In genomic region chr13:98206546-98206870, GRCm38 (mm10) we compare ENCODE assay signal across 7 mouse cellular contexts. TPM values are rescaled to one million over a fixed set of nuclear protein-coding genes. Genes with fewer than 3 reads are reported as not detected.
A peak's percentile ranks its signal among the peaks of the same experiment; 100 is the strongest.
DNase-seq lines count a peak whose midpoint lies in the region; ATAC-seq and TF ChIP-seq lines count a peak whose summit lies in the region.

No protein-coding gene starts in this region.

- H3K9me3 ChIP-seq in lung, postnatal 0 days (ENCODE audit: low read length) = no peaks in the 10 kb centered on the region
- H3K9me3 ChIP-seq in forebrain, embryonic 12.5 days = no peaks in the 10 kb centered on the region
- no peaks in the 10 kb centered on the region for H3K9me3 ChIP-seq in limb, embryonic 15.5 days
- 0 out of 2 replicates have a peak, but pooled peaks cover 2% of the 10 kb centered on the region for H3K9me3 ChIP-seq in stomach, embryonic 16.5 days (replicated peaks; ENCODE audit: control insufficient read depth, low read length)

- no peaks in the 10 kb centered on the region for H3K4me1 ChIP-seq in lung, postnatal 0 days (ENCODE audit: insufficient read depth, low read depth, low read length)
- peaks cover 11% of the 10 kb centered on the region; the same call in 1 of the 2 replicates for H3K4me1 ChIP-seq in forebrain, embryonic 12.5 days
- peaks cover 11% of the 10 kb centered on the region for H3K4me1 ChIP-seq in limb, embryonic 15.5 days
- 0 out of 2 replicates have a peak, but pooled peaks cover 5% of the 10 kb centered on the region for H3K4me1 ChIP-seq in stomach, embryonic 16.5 days (ENCODE audit: control insufficient read depth, insufficient read depth, low read length)

- DNase-seq in lung, postnatal 0 days (ENCODE audit: low spot score) = no peak
- no peak for DNase-seq in lung, postnatal 10 days
- no peak for DNase-seq in cerebellum, adult 8-10 months
- DNase-seq in right cerebral cortex, postnatal 10 days (ENCODE audit: low spot score in 2 of 2) = no peak

- TF ChIP-seq CTCF in lung, postnatal 0 days (IDR thresholded peaks at IDR 0.05) = no peak

- 0 out of 2 replicates have a peak overlapping the region, but pooled peaks have one; percentile 41 for H3K9ac ChIP-seq in lung, postnatal 0 days (replicated peaks; ENCODE audit: low read depth)
- H3K9ac ChIP-seq in forebrain, embryonic 12.5 days = peak overlapping the region; percentile 51
- H3K9ac ChIP-seq in limb, embryonic 15.5 days = peak overlapping the region; percentile 45
- peak overlapping the region; percentile 82 for H3K9ac ChIP-seq in stomach, embryonic 16.5 days (ENCODE audit: low read length)

- WGBS in lung, postnatal 0 days = 1% methylated on average over 13 of the region's 13 CpGs
- 3% methylated on average over 12 of the region's 13 CpGs for WGBS in forebrain, embryonic 12.5 days
- WGBS in limb, embryonic 15.5 days = 1% methylated on average over 13 of the region's 13 CpGs
- 2% methylated on average over 13 of the region's 13 CpGs for WGBS in stomach, embryonic 16.5 days

- no peaks in the 10 kb centered on the region for H3K27me3 ChIP-seq in lung, postnatal 0 days (replicated peaks; ENCODE audit: insufficient read depth, low read length)
- H3K27me3 ChIP-seq in forebrain, embryonic 12.5 days = peaks cover 11% of the 10 kb centered on the region
- H3K27me3 ChIP-seq in limb, embryonic 15.5 days = peaks cover 6% of the 10 kb centered on the region
- H3K27me3 ChIP-seq in stomach, embryonic 16.5 days (ENCODE audit: control insufficient read depth, insufficient read depth, low read length) = no peaks in the 10 kb centered on the region

- TF ChIP-seq EP300 in lung, postnatal 0 days (IDR thresholded peaks at IDR 0.05) = no peak

- no peak for ATAC-seq in lung, postnatal 0 days
- ATAC-seq in forebrain, embryonic 12.5 days (ENCODE audit: low FRiP score) = no peak
- no peak for ATAC-seq in limb, embryonic 15.5 days (ENCODE audit: insufficient number of reproducible peaks, low FRiP score, low TSS enrichment, low read depth)
- ATAC-seq in stomach, embryonic 16.5 days (ENCODE audit: insufficient read depth, low FRiP score) = no peak

- peak overlapping the region; percentile 89 for H3K4me2 ChIP-seq in lung, postnatal 0 days (replicated peaks; ENCODE audit: low read depth, low read length)
- H3K4me2 ChIP-seq in forebrain, embryonic 12.5 days = peak overlapping the region; percentile 91
- H3K4me2 ChIP-seq in limb, embryonic 15.5 days = peak overlapping the region; percentile 98
- H3K4me2 ChIP-seq in stomach, embryonic 16.5 days (ENCODE audit: low read depth, low read length) = peak overlapping the region; percentile 95

- H3K27ac ChIP-seq in lung, postnatal 0 days (ENCODE audit: low read length) = peak overlapping the region; percentile 87
- no peak overlapping the region for H3K27ac ChIP-seq in forebrain, embryonic 12.5 days
- peak overlapping the region; percentile 57; the same call in 1 of the 2 replicates for H3K27ac ChIP-seq in limb, embryonic 15.5 days
- H3K27ac ChIP-seq in stomach, embryonic 16.5 days (ENCODE audit: low read length) = peak overlapping the region; percentile 86

- H3K36me3 ChIP-seq in lung, postnatal 0 days (ENCODE audit: insufficient read depth, low read length) = no peaks in the 10 kb centered on the region
- no peaks in the 10 kb centered on the region for H3K36me3 ChIP-seq in forebrain, embryonic 12.5 days (replicated peaks)
- H3K36me3 ChIP-seq in limb, embryonic 15.5 days = no peaks in the 10 kb centered on the region
- H3K36me3 ChIP-seq in stomach, embryonic 16.5 days (ENCODE audit: control insufficient read depth, insufficient read depth, low read length) = no peaks in the 10 kb centered on the region

- peak overlapping the region; percentile 54 for H3K4me3 ChIP-seq in lung, postnatal 0 days (ENCODE audit: low read depth, low read length)
- H3K4me3 ChIP-seq in forebrain, embryonic 12.5 days (replicated peaks) = peak overlapping the region; percentile 68
- peak overlapping the region; percentile 60 for H3K4me3 ChIP-seq in limb, embryonic 15.5 days
- peak overlapping the region; percentile 72 for H3K4me3 ChIP-seq in stomach, embryonic 16.5 days (replicated peaks; ENCODE audit: low read length)

RNA-seq across cellular contexts. Expression of gene Arhgef28, which starts 0.3 kb away (rescaled TPM):
- 42.9 and 53.0 TPM in 2 replicates for polyA plus RNA-seq in lung, postnatal 0 days (2015; fragmentation: Nextera tagmentation; extraction: Ambion mirVana)
- 5.0 and 5.8 TPM in 2 replicates for polyA plus RNA-seq in forebrain, embryonic 12.5 days (2016; fragmentation: Nextera tagmentation; extraction: Ambion mirVana)
- 13.3 and 15.0 TPM in 2 replicates for polyA plus RNA-seq in limb, embryonic 15.5 days (2015; fragmentation: Nextera tagmentation; extraction: Ambion mirVana)
- polyA plus RNA-seq in stomach, embryonic 16.5 days (2015; fragmentation: Nextera tagmentation; extraction: Ambion mirVana) = 26.6 and 30.7 TPM in 2 replicates

RNA-seq across cellular contexts. Expression of gene Utp15, which starts 56.3 kb away (rescaled TPM):
- 8.4 and 8.7 TPM in 2 replicates for polyA plus RNA-seq in lung, postnatal 0 days (2015; fragmentation: Nextera tagmentation; extraction: Ambion mirVana)
- 37.6 and 40.1 TPM in 2 replicates for polyA plus RNA-seq in forebrain, embryonic 12.5 days (2016; fragmentation: Nextera tagmentation; extraction: Ambion mirVana)
- polyA plus RNA-seq in limb, embryonic 15.5 days (2015; fragmentation: Nextera tagmentation; extraction: Ambion mirVana) = 26.4 and 26.9 TPM in 2 replicates
- 27.8 and 30.0 TPM in 2 replicates for polyA plus RNA-seq in stomach, embryonic 16.5 days (2015; fragmentation: Nextera tagmentation; extraction: Ambion mirVana)

RNA-seq across cellular contexts. Expression of gene Ankra2, which starts 56.4 kb away (rescaled TPM):
- 22.1 and 24.2 TPM in 2 replicates for polyA plus RNA-seq in lung, postnatal 0 days (2015; fragmentation: Nextera tagmentation; extraction: Ambion mirVana)
- 36.2 and 38.6 TPM in 2 replicates for polyA plus RNA-seq in forebrain, embryonic 12.5 days (2016; fragmentation: Nextera tagmentation; extraction: Ambion mirVana)
- polyA plus RNA-seq in limb, embryonic 15.5 days (2015; fragmentation: Nextera tagmentation; extraction: Ambion mirVana) = 23.3 and 25.3 TPM in 2 replicates
- 17.8 and 20.6 TPM in 2 replicates for polyA plus RNA-seq in stomach, embryonic 16.5 days (2015; fragmentation: Nextera tagmentation; extraction: Ambion mirVana)
